Mouse (Mus musculus) MEL (cell line): ENCODE results near the gene Col5a3. TPM values are rescaled to one million over a fixed set of nuclear protein-coding genes. Genes with fewer than 3 reads are reported as not detected.

Experiments used
- DNase-seq: peaks from one replicate; pipeline ENCODE4 v3.0.0; 2011; ENCODE audit warnings: low read depth, low spot score
- H3K27ac ChIP-seq: 2 replicates; pipeline ENCODE4 v1.5.1; 2012; ENCODE audit warnings: low read depth, mild to moderate bottlenecking, control low read depth, low read length, moderate library complexity; ENCODE audit not compliant: control insufficient read depth
- H3K27me3 ChIP-seq, 2 experiments: fragments of 150-350 bp in 1 of 2; sonication (generic) in 1 of 2; 2 replicates each; pipeline ENCODE4 v1.6.1; 2012; ENCODE audit warnings: low read length in 2 of 2, mild to moderate bottlenecking in 2 of 2, improper control_type of control experiment in 1 of 2, moderate library complexity in 1 of 2; ENCODE audit not compliant: insufficient read depth in 2 of 2, control insufficient read depth in 1 of 2
- H3K36me3 ChIP-seq, 2 experiments: 2 replicates each; pipeline ENCODE4 v1.6.1; 2012 to 2014; ENCODE audit warnings: low read length in 2 of 2, improper control_type of control experiment in 1 of 2, inconsistent platforms in 1 of 2, mild to moderate bottlenecking in 1 of 2; ENCODE audit not compliant: insufficient read depth in 2 of 2, control insufficient read depth in 1 of 2
- H3K4me1 ChIP-seq, 2 experiments: fragments of 150-350 bp in 1 of 2; sonication (generic) in 1 of 2; 2 replicates each; pipeline ENCODE4 v1.6.1; 2012; ENCODE audit warnings: low read length in 2 of 2, improper control_type of control experiment in 1 of 2, mild to moderate bottlenecking in 1 of 2; ENCODE audit not compliant: insufficient read depth in 2 of 2, control insufficient read depth in 1 of 2
- H3K4me3 ChIP-seq, 2 experiments: fragments of 150-350 bp in 1 of 2; sonication (generic) in 1 of 2; 2 replicates each; pipeline ENCODE4 v1.5.1; 2012; ENCODE audit warnings: low read depth in 2 of 2, low read length in 2 of 2, mild to moderate bottlenecking in 2 of 2, moderate library complexity in 2 of 2, control low read depth in 1 of 2, improper control_type of control experiment in 1 of 2; ENCODE audit not compliant: control insufficient read depth in 1 of 2, insufficient read depth in 1 of 2
- H3K79me2 ChIP-seq: 2 replicates; pipeline ENCODE4 v1.6.1; 2012; ENCODE audit warnings: mild to moderate bottlenecking, low read length, moderate library complexity; ENCODE audit not compliant: control insufficient read depth, poor library complexity, insufficient read depth
- H3K9ac ChIP-seq: 2 replicates; pipeline ENCODE4 v1.6.1; 2012; ENCODE audit warnings: low read depth, mild to moderate bottlenecking, control low read depth, low read length, moderate library complexity; ENCODE audit not compliant: control insufficient read depth, poor library complexity, severe bottlenecking
- H3K9me3 ChIP-seq: fragments of 150-350 bp; sonication (generic); replicated peaks from 2 replicates; pipeline ENCODE4 v1.6.1; 2012; ENCODE audit warnings: mild to moderate bottlenecking, low read length, improper control_type of control experiment, moderate library complexity; ENCODE audit not compliant: insufficient read depth
- CHD1 ChIP-seq: IDR thresholded peaks from 2 replicates; pipeline ENCODE4 v1.6.1; 2012; ENCODE audit warnings: low read depth, mild to moderate bottlenecking, inconsistent platforms, low read length, improper control_type of control experiment
- ELF1 ChIP-seq: IDR thresholded peaks from 2 replicates; pipeline ENCODE4 v1.6.1; 2014; ENCODE audit warnings: low read depth, mild to moderate bottlenecking, inconsistent platforms, low read length, improper control_type of control experiment, moderate library complexity
- EP300 ChIP-seq, 2 experiments: IDR thresholded peaks; 2 replicates each; pipeline ENCODE4 v1.6.1; 2011; ENCODE audit warnings: improper control_type of control experiment in 2 of 2, low read length in 2 of 2, low read depth in 1 of 2, mild to moderate bottlenecking in 1 of 2
- ETS1 ChIP-seq: IDR thresholded peaks from 2 replicates; pipeline ENCODE4 v1.6.1; 2012; ENCODE audit warnings: low read depth, mild to moderate bottlenecking, inconsistent platforms, low read length, improper control_type of control experiment, moderate library complexity
- GABPA ChIP-seq: IDR thresholded peaks from 2 replicates; pipeline ENCODE4 v1.6.1; 2012; ENCODE audit warnings: low read depth, mild to moderate bottlenecking, inconsistent platforms, low read length, improper control_type of control experiment, moderate library complexity
- GATA1 ChIP-seq: IDR thresholded peaks from 2 replicates; pipeline ENCODE4 v1.6.1; 2011; ENCODE audit warnings: low read depth, low read length, improper control_type of control experiment
- JUND ChIP-seq: IDR thresholded peaks from 2 replicates; pipeline ENCODE4 v1.6.1; 2011; ENCODE audit warnings: low read depth, mild to moderate bottlenecking, improper control_type of control experiment, low read length
- KAT2A ChIP-seq: conservative IDR thresholded peaks from 2 replicates; pipeline ENCODE4 v1.6.1; 2012; ENCODE audit warnings: low read depth, low read length, improper control_type of control experiment, inconsistent platforms
- MAX ChIP-seq: IDR thresholded peaks from 2 replicates; pipeline ENCODE4 v1.6.1; 2011; ENCODE audit warnings: low read length, improper control_type of control experiment
- MAZ ChIP-seq: IDR thresholded peaks from 2 replicates; pipeline ENCODE4 v1.6.1; 2012; ENCODE audit warnings: low read depth, mild to moderate bottlenecking, inconsistent platforms, low read length, improper control_type of control experiment
- MEF2A ChIP-seq: IDR thresholded peaks from 2 replicates; pipeline ENCODE4 v1.6.1; 2014; ENCODE audit warnings: low read depth, mild to moderate bottlenecking, inconsistent platforms, low read length, improper control_type of control experiment; ENCODE audit not compliant: poor library complexity, insufficient replicate concordance, severe bottlenecking; ENCODE audit errors: extremely low read depth
- MXI1 ChIP-seq: IDR thresholded peaks from 2 replicates; pipeline ENCODE4 v1.6.1; 2011; ENCODE audit warnings: mild to moderate bottlenecking, low read depth, low read length, improper control_type of control experiment
- MYC ChIP-seq: IDR thresholded peaks from 2 replicates; pipeline ENCODE4 v1.6.1; 2011; ENCODE audit warnings: low read depth, mild to moderate bottlenecking, low read length, improper control_type of control experiment, moderate library complexity
- NELFE ChIP-seq: IDR thresholded peaks from 2 replicates; pipeline ENCODE4 v1.6.1; 2011; ENCODE audit warnings: low read depth, low read length, improper control_type of control experiment
- NRF1 ChIP-seq: IDR thresholded peaks from 2 replicates; pipeline ENCODE4 v1.6.1; 2014; ENCODE audit warnings: low read depth, mild to moderate bottlenecking, inconsistent platforms, low read length, improper control_type of control experiment, moderate library complexity; ENCODE audit not compliant: poor library complexity, insufficient read depth, severe bottlenecking
- POLR2AphosphoS2 ChIP-seq: IDR thresholded peaks from 2 replicates; pipeline ENCODE4 v1.6.1; 2011; ENCODE audit warnings: low read length, improper control_type of control experiment
- RAD21 ChIP-seq: IDR thresholded peaks from 2 replicates; pipeline ENCODE4 v1.6.1; 2011; ENCODE audit warnings: mild to moderate bottlenecking, low read depth, low read length, improper control_type of control experiment
- RCOR1 ChIP-seq: IDR thresholded peaks from 2 replicates; pipeline ENCODE4 v1.6.1; 2012; ENCODE audit warnings: low read depth, mild to moderate bottlenecking, inconsistent platforms, low read length, improper control_type of control experiment
- SIN3A ChIP-seq: IDR thresholded peaks from 2 replicates; pipeline ENCODE4 v1.6.1; 2012; ENCODE audit warnings: low read length, improper control_type of control experiment, inconsistent platforms
- SMC3 ChIP-seq: IDR thresholded peaks from 2 replicates; pipeline ENCODE4 v1.6.1; 2011; ENCODE audit warnings: low read depth, low read length, improper control_type of control experiment
- TAL1 ChIP-seq: IDR thresholded peaks from 2 replicates; pipeline ENCODE4 v1.6.1; 2012; ENCODE audit warnings: mild to moderate bottlenecking, inconsistent platforms, low read length, moderate library complexity, mixed read lengths
- TBP ChIP-seq: IDR thresholded peaks from 2 replicates; pipeline ENCODE4 v1.8.0; 2011; ENCODE audit warnings: low read depth, low read length, improper control_type of control experiment
- TCF12 ChIP-seq: IDR thresholded peaks from 2 replicates; pipeline ENCODE4 v1.6.1; 2014; ENCODE audit warnings: low read depth, mild to moderate bottlenecking, inconsistent platforms, low read length, improper control_type of control experiment, moderate library complexity
- UBTF ChIP-seq: IDR thresholded peaks from 2 replicates; pipeline ENCODE4 v1.6.1; 2012; ENCODE audit warnings: low read depth, mild to moderate bottlenecking, inconsistent platforms, low read length, improper control_type of control experiment, moderate library complexity, borderline replicate concordance; ENCODE audit not compliant: insufficient read depth
- USF1 ChIP-seq: IDR thresholded peaks from 2 replicates; pipeline ENCODE4 v1.6.1; 2014; ENCODE audit warnings: low read depth, mild to moderate bottlenecking, inconsistent platforms, low read length, improper control_type of control experiment, moderate library complexity
- ZC3H11A ChIP-seq: IDR thresholded peaks from 2 replicates; pipeline ENCODE4 v1.6.1; 2012; ENCODE audit warnings: low read depth, mild to moderate bottlenecking, inconsistent platforms, low read length, improper control_type of control experiment
- ZKSCAN1 ChIP-seq: IDR thresholded peaks from 2 replicates; pipeline ENCODE4 v1.6.1; 2012; ENCODE audit warnings: low read depth, mild to moderate bottlenecking, inconsistent platforms, low read length, improper control_type of control experiment, moderate library complexity
- ZMIZ1 ChIP-seq: IDR thresholded peaks from 2 replicates; pipeline ENCODE4 v1.6.1; 2012; ENCODE audit warnings: low read depth, mild to moderate bottlenecking, inconsistent platforms, low read length, improper control_type of control experiment, moderate library complexity
- ZNF384 ChIP-seq: IDR thresholded peaks from 2 replicates; pipeline ENCODE4 v1.6.1; 2012; ENCODE audit warnings: low read depth, mild to moderate bottlenecking, inconsistent platforms, low read length, improper control_type of control experiment
- polyA plus RNA-seq, 2 experiments: library from polyadenylated mRNA; stranded (reverse) in 1 of 2; unstranded in 1 of 2; fragments of >175 nt in 1 of 2; fragments of >200 nt in 1 of 2; gene quantifications; 2 replicates each; pipeline versions ENCODE4 v1.2.1 to v1.2.4; 2012; ENCODE audit warnings: low replicate concordance in 2 of 2, low read depth in 1 of 2; ENCODE audit not compliant: insufficient read length in 2 of 2, insufficient read depth in 1 of 2, missing spikeins in 1 of 2
- total RNA-seq: library from RNA; depleted of rRNA; stranded (reverse); fragments of 300-350 nt; gene quantifications from 2 replicates; pipeline ENCODE4 v1.2.3, GENCODE M21; 2012

The Col5a3 gene
- total and polyA plus RNA-seq, 3 experiments, result 0.08 to 0.53 TPM; not detected in 1

GRCm38 (mm10) chr9:20754335-20754734, 60.5 kb downstream of the Col5a3 start:
- peaks cover 20 to 52% of the 10 kb centered on the region in 2 experiments for H3K4me1 ChIP-seq
- H3K9me3 ChIP-seq, result no peaks in the 10 kb centered on the region
- no peaks in the 10 kb centered on the region for H3K79me2 ChIP-seq
- TF ChIP-seq RCOR1, result peak; percentile 39; the same call in 1 of the 2 replicates
- peak; percentile 44 to 71; a peak in 3 of 4 replicates for TF ChIP-seq EP300 (IDR thresholded peaks at IDR 0.05; ENCODE audit: low read depth in 1 of 2, low read length in 2 of 2)
- TF ChIP-seq USF1, result no peak
- TF ChIP-seq TAL1, result peak; percentile 33; the same call in 1 of the 2 replicates
- no peak for TF ChIP-seq CHD1
- TF ChIP-seq MYC, result no peak
- TF ChIP-seq MXI1, result no peak
- no peak for TF ChIP-seq NRF1
- no peak for TF ChIP-seq JUND
- no peak for TF ChIP-seq ZC3H11A
- no peak for TF ChIP-seq MEF2A
- no peak for TF ChIP-seq MAX
- TF ChIP-seq GATA1, result 0 out of 2 replicates have a peak, but pooled peaks have one; percentile 52
- no peak overlapping the region for H3K9ac ChIP-seq
- peak; percentile 70 for DNase-seq
- no peak overlapping the region for H3K27ac ChIP-seq
- no peak overlapping the region for H3K4me3 ChIP-seq
- peaks cover 0 to 43% of the 10 kb centered on the region in 2 experiments; a peak in 2 of 4 replicates for H3K36me3 ChIP-seq
- no peaks in the 10 kb centered on the region for H3K27me3 ChIP-seq

- H3K79me2 ChIP-seq, result no peaks in the 10 kb centered on the region
- H3K9me3 ChIP-seq, result no peaks in the 10 kb centered on the region
- TF ChIP-seq ZMIZ1 (no peak), ZKSCAN1 (no peak), ZNF384 (no peak), JUND (no peak), ETS1 (no peak), NRF1 (no peak), UBTF (no peak), MXI1 (no peak), MEF2A (no peak), TAL1 (no peak), GATA1 (no peak), NELFE (no peak), MAX (no peak), KAT2A (peak; percentile 98), EP300 (IDR thresholded peaks at IDR 0.05; ENCODE audit: low read depth in 1 of 2, low read length in 2 of 2) (no peak), ELF1 (peak; percentile 69; the same call in 1 of the 2 replicates), RAD21 (no peak), SMC3 (no peak), GABPA (no peak), SIN3A (peak; percentile 68; the same call in 1 of the 2 replicates), TBP (0 out of 2 replicates have a peak, but pooled peaks have one; percentile 66), MYC (peak; percentile 68; the same call in 1 of the 2 replicates), CHD1 (no peak), USF1 (no peak), TCF12 (no peak; the same call in 1 of the 2 replicates), MAZ (no peak), POLR2AphosphoS2 (no peak)
Observed at GRCm38 (mm10) chr9:20751477-20752029, 63.3 kb downstream of the Col5a3 start.

More at GRCm38 (mm10) chr9:20751477-20752029, 63.3 kb downstream of the Col5a3 start:
- H3K27ac ChIP-seq, result no peak overlapping the region
- peaks cover 0 to 2% of the 10 kb centered on the region in 2 experiments; a peak in 1 of 4 replicates for H3K27me3 ChIP-seq
- peaks cover 0 to 41% of the 10 kb centered on the region in 2 experiments; a peak in 2 of 4 replicates for H3K36me3 ChIP-seq
- no peak overlapping the region for H3K9ac ChIP-seq
- DNase-seq, result peak; percentile 88
- H3K4me1 ChIP-seq, result peaks cover 22 to 57% of the 10 kb centered on the region in 2 experiments
- no peak overlapping the region for H3K4me3 ChIP-seq
